Mouse (Mus musculus) neural tube, embryonic 14.5 days (tissue): ENCODE results near the gene Naa25. TPM values are rescaled to one million over a fixed set of nuclear protein-coding genes. Genes with fewer than 3 reads are reported as not detected.

Experiments
- ATAC-seq: fragments of 200-750 bp; cut with Nextera tagmentation; 2 replicates; pipeline ENCODE4 v1.8.0; 2017; ENCODE audit warnings: low read depth, mild to moderate bottlenecking, moderate TSS enrichment, moderate library complexity
- H3K27ac ChIP-seq: fragments of 300-500 bp; sonication (generic); 2 replicates; pipeline ENCODE4 v1.5.1; 2014; ENCODE audit warnings: low read depth, mild to moderate bottlenecking, control low read depth, low read length, moderate library complexity, mixed read lengths
- H3K27me3 ChIP-seq: fragments of 300-500 bp; sonication (generic); 2 replicates; pipeline ENCODE4 v1.6.1; 2014; ENCODE audit warnings: low read length; ENCODE audit not compliant: control insufficient read depth, insufficient read depth
- H3K36me3 ChIP-seq: fragments of 300-500 bp; sonication (generic); 2 replicates; pipeline ENCODE4 v1.6.1; 2014; ENCODE audit warnings: low read length, mixed read lengths; ENCODE audit not compliant: control insufficient read depth, insufficient read depth
- H3K4me1 ChIP-seq: fragments of 300-500 bp; sonication (generic); 2 replicates; pipeline ENCODE4 v1.6.1; 2014; ENCODE audit warnings: low read length; ENCODE audit not compliant: control insufficient read depth, insufficient read depth
- H3K4me2 ChIP-seq: fragments of 300-500 bp; sonication (generic); 2 replicates; pipeline ENCODE4 v1.6.1; 2014; ENCODE audit warnings: mild to moderate bottlenecking, low read depth, low read length, control low read depth
- H3K4me3 ChIP-seq: fragments of 300-500 bp; sonication (generic); 2 replicates; pipeline ENCODE4 v1.5.1; 2014; ENCODE audit warnings: low read depth, low read length, control low read depth, mixed read lengths
- H3K9ac ChIP-seq: fragments of 300-500 bp; sonication (generic); replicated peaks from 2 replicates; pipeline ENCODE4 v1.6.1; 2014; ENCODE audit warnings: low read depth, mild to moderate bottlenecking, control low read depth, low read length, mixed read lengths
- H3K9me3 ChIP-seq: fragments of 300-500 bp; sonication (generic); 2 replicates; pipeline ENCODE4 v1.6.1; 2016; ENCODE audit warnings: low read length; ENCODE audit not compliant: control insufficient read depth
- WGBS: fragments of 180-500 bp; shearing (Covaris S2); extraction: QIAGEN DNeasy Blood & Tissue Kit; methylation state at CpG from one replicate; pipeline ENCODE4 v1.1.7; 2014; 5-methylcytosine and 5-hydroxymethylcytosine counted together
- polyA plus RNA-seq: library from polyadenylated mRNA; unstranded; fragments of >200 nt; fragmentation: Nextera tagmentation; extraction: Ambion mirVana; gene quantifications from 2 replicates; pipeline ENCODE4 v1.2.1, GENCODE M21; 2014

Naa25 gene
- polyA plus RNA-seq, 1 experiment from 2014 or later = 64.4 TPM

GRCm38 (mm10) chr5:121472411-121472810, 74.7 kb downstream of the Naa25 start:
- no peak overlapping the region for H3K27ac ChIP-seq
- no peaks in the 10 kb centered on the region for H3K9me3 ChIP-seq
- no peaks in the 10 kb centered on the region for H3K4me1 ChIP-seq
- no peak overlapping the region for H3K9ac ChIP-seq
- no peak overlapping the region for H3K4me2 ChIP-seq
- ATAC-seq = no peak
- H3K27me3 ChIP-seq = no peaks in the 10 kb centered on the region
- 92% methylated on average over 2 of the region's 2 CpGs for WGBS
- H3K4me3 ChIP-seq = no peak overlapping the region
- H3K36me3 ChIP-seq = no peaks in the 10 kb centered on the region

GRCm38 (mm10) chr5:121474610-121475009, 76.9 kb downstream of the Naa25 start:
- H3K4me2 ChIP-seq = no peak overlapping the region
- H3K36me3 ChIP-seq = no peaks in the 10 kb centered on the region
- H3K4me3 ChIP-seq = no peak overlapping the region
- H3K27me3 ChIP-seq = no peaks in the 10 kb centered on the region
- no peaks in the 10 kb centered on the region for H3K4me1 ChIP-seq
- no peak overlapping the region for H3K27ac ChIP-seq
- no peak for ATAC-seq
- no peak overlapping the region for H3K9ac ChIP-seq
- H3K9me3 ChIP-seq = no peaks in the 10 kb centered on the region
- 88% methylated on average over 7 of the region's 7 CpGs for WGBS

DNA sequence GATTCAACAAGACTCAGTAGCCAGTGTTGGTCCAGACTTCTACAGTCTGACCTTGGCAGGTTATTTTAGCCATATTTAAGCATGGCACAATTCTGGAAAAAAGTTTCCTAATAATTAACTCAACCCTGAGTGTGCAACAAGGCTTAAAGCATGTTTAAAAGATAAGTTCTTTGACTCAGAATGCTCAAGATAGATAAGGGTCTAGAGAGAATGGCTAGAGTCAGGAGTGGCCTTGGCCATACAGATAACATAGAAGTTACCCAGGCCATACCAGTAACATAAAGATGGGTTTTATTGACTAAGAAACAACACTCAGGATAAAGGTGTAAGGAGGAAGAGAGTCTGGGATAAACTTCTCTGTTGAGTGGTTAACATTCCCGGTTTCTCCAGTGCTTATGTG, 78.3 kb downstream of the Naa25 start:
- Histone ChIP-seq H3K9me3 (no peaks in the 10 kb centered on the region), H3K4me3 (no peak overlapping the region), H3K27me3 (no peaks in the 10 kb centered on the region), H3K36me3 (no peaks in the 10 kb centered on the region), H3K4me2 (no peak overlapping the region), H3K9ac (no peak overlapping the region), H3K4me1 (no peaks in the 10 kb centered on the region), H3K27ac (no peak overlapping the region)
- ATAC-seq = no peak
- 74% methylated on average over 1 of the region's 1 CpGs for WGBS

GRCm38 (mm10) chr5:121477680-121478079, 79.9 kb downstream of the Naa25 start:
- Histone ChIP-seq H3K9ac (no peak overlapping the region), H3K27ac (no peak overlapping the region), H3K36me3 (no peaks in the 10 kb centered on the region), H3K9me3 (no peaks in the 10 kb centered on the region), H3K4me1 (no peaks in the 10 kb centered on the region), H3K4me2 (no peak overlapping the region), H3K27me3 (no peaks in the 10 kb centered on the region), H3K4me3 (no peak overlapping the region)
- no peak for ATAC-seq
- WGBS = 43% methylated on average over 3 of the region's 3 CpGs

DNA sequence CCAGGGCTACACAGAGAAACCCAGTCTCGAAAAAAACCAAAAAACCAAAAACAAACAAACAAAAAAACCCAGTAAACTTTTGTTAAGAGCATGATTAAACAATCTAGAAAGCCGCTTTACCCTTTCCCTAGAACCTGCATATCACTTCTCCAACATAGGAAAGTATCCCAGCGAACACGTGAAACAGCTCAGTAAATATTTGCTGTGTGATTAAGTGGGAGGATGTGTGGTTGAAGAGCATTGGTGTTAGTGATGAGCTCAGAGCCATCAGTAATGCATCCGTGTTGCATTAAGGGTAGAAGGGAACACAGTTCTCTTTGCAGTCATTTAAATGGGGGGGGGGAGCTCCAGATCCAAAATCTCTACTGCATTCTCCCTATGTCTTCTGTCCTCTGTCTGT, 87.1 kb downstream of the Naa25 start:
- 83% methylated on average over 5 of the region's 5 CpGs for WGBS

DNA sequence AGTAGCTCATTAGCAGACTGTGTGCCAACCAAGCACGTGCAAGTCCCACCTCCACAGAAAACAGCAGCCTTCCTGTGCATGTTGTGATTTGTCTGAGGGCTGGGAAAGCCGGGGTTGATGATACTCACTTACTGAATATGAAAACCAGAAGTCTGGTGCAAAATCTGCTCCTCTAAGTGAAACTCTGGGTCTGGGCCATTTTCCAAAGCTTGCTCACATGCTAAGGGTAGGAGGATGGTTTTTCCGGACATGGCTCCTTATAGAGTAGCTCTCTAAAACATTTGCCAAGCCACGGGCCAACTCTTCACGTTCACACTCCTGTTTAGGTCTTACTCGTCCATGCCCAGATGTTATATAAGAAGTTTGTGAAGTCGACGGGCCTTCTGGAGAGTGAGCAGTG, 95.6 kb downstream of the Naa25 start:
- Histone ChIP-seq H3K4me2 (no peak overlapping the region), H3K27me3 (no peaks in the 10 kb centered on the region), H3K4me3 (no peak overlapping the region), H3K9me3 (no peaks in the 10 kb centered on the region), H3K9ac (no peak overlapping the region), H3K4me1 (no peaks in the 10 kb centered on the region), H3K36me3 (no peaks in the 10 kb centered on the region), H3K27ac (no peak overlapping the region)
- 79% methylated on average over 8 of the region's 8 CpGs for WGBS
- no peak for ATAC-seq

More for the DNA sequence above, 87.1 kb downstream of the Naa25 start:
- Histone ChIP-seq H3K4me3 (no peak overlapping the region), H3K27ac (no peak overlapping the region), H3K9me3 (no peaks in the 10 kb centered on the region), H3K4me2 (no peak overlapping the region), H3K27me3 (no peaks in the 10 kb centered on the region), H3K4me1 (no peaks in the 10 kb centered on the region), H3K9ac (no peak overlapping the region), H3K36me3 (no peaks in the 10 kb centered on the region)
- no peak for ATAC-seq

Other genes starting within 250 kb of the Naa25 start
- gene Ptpn11, start 206.5 kb upstream of the Naa25 start, polyA plus RNA-seq = 22.0 and 26.6 TPM in 2 replicates
- 368 and 383 TPM in 2 replicates for gene Rpl6, start 193.5 kb upstream of the Naa25 start, polyA plus RNA-seq
- gene Hectd4, start 177.7 kb upstream of the Naa25 start, polyA plus RNA-seq = 30.1 and 35.2 TPM in 2 replicates
- 117 and 121 TPM in 2 replicates for gene Trafd1, start 12.3 kb upstream of the Naa25 start, polyA plus RNA-seq
- 2.2 and 3.4 TPM in 2 replicates for gene Tmem116, start 54.0 kb downstream of the Naa25 start, polyA plus RNA-seq
- gene Erp29, start 54.6 kb downstream of the Naa25 start, polyA plus RNA-seq = 146 and 155 TPM in 2 replicates
- gene Adam1b, start 105.5 kb downstream of the Naa25 start, polyA plus RNA-seq = 0.36 TPM in 1 of 2 replicates, not detected in the other
- 6.8 and 6.9 TPM in 2 replicates for gene Adam1a, start 147.5 kb downstream of the Naa25 start, polyA plus RNA-seq
- not detected in 2 replicates for gene Gm42878, start 147.5 kb downstream of the Naa25 start, polyA plus RNA-seq
- 69.8 and 75.5 TPM in 2 replicates for gene Mapkapk5, start 148.0 kb downstream of the Naa25 start, polyA plus RNA-seq
- 39.0 and 66.5 TPM in 2 replicates for gene Aldh2, start 195.9 kb downstream of the Naa25 start, polyA plus RNA-seq
- 1.1 and 2.1 TPM in 2 replicates for gene Acad12, start 221.0 kb downstream of the Naa25 start, polyA plus RNA-seq